Mouse (Mus musculus) left cerebral cortex, adult 11 months (tissue): Measurements from ENCODE around the gene Sub1.

Experiments used
- DNase-seq: peaks from one replicate; pipeline ENCODE4 v3.0.0; 2022; ENCODE audit warnings: low spot score

The Sub1 gene

GRCm38 (mm10) chr15:11965201-11965845, 31.5 kb downstream of the Sub1 start:
- DNase-seq = no peak

DNA sequence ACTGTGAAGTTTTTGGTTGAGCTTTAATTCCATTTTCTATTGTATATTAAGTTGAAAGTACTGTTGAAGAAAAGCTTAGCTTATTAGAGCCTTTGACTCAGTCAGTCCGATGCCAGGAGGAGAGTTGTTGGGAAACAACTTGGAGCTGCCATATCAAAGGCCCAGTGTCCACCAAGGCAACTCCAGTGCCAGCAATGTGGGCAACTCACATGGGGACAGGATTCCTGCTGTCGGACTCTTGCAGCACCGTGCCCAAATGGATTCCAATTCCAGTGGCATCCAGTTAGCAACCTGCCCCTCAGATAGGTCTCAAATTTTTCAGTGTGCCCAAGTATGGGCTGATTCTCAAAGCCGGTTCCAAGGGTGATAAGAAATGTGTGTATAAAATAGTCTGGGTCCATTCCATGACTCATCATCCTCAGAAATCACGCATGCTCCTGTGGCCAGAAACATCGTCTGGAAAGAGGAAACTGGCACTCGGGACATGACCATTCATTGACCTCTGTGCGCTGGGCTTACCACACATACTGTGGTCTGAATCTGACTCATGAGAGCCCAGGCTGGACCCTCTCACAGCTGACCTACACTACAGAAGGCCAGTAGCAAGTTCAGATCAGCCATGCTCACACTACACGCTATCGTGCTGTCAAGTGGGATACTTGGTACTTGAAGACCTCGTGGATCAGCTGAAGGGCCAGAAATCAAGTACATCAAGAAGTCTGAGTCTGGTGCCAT, 32.8 kb downstream of the Sub1 start:
- no peak for DNase-seq

GRCm38 (mm10) chr15:11959716-11960115, 37.1 kb downstream of the Sub1 start:
- DNase-seq = no peak

DNA sequence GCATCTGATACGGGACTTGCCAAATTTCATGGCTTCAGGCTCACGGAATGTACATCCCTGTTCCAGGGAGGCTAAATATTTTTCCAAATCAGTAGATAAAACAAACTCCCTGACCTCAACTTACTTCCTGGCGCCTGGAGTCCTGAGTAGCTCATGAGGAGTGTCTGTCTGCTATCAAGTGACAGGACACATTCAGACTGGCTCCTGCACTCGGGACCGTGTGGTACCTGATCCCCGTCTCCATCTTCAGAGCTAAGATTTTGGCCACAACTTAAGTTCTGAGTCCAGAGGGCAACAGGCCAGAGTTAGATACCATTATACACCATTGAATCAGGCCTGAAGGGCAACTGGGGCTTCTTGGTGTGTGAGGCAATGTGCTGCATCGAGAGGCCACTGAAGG, 40.7 kb downstream of the Sub1 start:
- DNase-seq = no peak

DNA sequence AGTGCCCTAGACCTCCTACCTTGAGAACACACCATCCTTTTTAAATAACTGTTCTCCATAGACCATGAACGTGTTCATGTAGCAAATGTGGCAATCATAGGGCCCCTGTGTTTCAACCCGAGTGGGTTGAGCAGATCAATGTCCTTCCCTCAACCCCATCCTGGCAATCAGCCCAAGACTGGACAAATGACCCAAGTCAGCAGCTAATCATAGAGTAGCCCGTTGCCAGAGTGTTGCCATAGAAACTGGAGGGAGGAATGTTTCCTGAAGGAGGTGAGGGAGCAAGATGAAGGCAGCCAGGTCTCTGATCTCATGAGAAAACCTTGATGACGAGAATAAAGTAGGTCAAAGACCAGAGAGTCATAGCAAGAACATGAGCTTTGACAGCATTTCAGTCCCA, 42.6 kb downstream of the Sub1 start:
- no peak for DNase-seq

DNA sequence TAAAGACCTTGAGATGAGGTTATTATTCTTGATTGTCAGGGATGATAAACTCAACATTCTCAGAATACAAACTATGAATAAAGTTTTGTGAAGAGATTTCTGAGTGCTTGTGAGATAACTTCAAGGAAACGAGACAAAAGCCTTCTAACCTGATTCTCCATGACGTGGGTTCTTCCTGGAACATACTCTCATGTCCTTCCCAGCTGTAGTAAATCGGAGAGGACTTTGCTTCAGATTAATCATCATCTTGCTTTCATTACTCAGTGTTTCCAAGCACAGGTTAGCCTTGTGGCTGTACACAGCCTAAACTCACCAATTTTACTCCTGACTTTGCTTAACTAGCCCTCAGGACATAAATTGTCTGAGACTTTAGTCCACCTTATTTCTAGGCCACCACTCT, 44.6 kb downstream of the Sub1 start:
- DNase-seq = no peak

DNA sequence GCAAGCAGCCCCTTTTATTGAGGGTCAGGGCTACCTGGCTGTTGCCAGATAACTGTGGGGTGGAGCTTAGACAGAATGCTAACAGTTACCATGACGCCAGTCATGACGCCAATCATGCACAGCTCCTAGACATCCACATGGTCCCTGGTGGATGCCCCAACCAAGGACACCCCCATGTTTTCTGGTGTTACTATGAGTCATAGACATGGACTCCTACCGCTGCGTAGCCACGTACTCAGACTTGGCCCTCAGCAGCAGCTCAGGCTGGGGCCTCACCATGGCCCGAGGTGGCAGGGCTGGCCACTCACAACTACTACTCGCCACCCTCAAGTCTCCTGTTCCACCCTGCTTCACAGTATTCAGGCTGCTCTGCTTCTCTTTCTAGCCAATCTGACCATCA, 45.6 kb downstream of the Sub1 start:
- DNase-seq = no peak

DNA sequence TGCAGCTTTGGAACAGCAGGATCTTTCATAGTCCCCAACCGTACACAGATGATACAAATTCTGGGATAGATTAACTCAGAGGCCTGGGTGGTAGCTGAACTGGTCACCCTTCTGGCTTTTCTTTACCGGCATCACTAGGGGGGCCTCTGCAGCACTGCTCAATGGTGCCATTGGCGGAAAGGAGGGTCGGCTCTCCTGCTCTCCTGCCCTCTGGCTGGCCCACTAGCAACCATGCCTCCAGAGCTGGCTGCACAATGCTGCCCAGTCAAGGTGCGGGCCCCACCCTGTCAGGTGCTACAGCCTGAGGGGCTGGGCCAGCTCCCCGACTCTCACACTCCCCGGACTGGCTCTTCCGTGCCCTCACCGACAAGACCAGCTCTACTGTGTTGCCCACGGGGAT, 46.6 kb downstream of the Sub1 start:
- no peak for DNase-seq

DNA sequence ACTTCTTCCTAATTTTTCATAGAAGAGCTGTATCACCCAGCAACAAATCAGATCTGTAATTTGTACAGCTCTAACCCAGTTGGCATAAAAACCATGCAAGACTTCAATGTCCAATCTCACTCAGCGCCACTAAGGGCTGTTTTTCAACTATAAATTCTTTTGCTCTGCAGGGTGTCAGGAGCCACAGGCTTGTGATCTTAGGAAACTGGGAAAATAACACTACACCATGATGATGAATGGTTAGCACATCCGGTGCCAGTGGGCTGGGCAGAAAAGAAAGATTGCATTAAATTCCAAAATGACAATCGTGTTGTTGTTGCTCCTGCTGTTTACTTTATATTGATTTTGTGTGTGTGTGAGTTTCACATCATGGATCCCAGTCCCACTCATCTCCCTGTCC, 47.3 kb downstream of the Sub1 start:
- DNase-seq = no peak

- no peak for DNase-seq
These were observed 55.9 kb downstream of the Sub1 start for GRCm38 (mm10) chr15:11940855-11941254.
